Mouse (Mus musculus): ENCODE measurements at regions not wholly inside any gene's neighbourhood (a gene's known extent, or its start where the extent isn't known, plus 50 kb on each side); places are given as distances from the start of the nearest gene placed in this dataset.

DNA sequence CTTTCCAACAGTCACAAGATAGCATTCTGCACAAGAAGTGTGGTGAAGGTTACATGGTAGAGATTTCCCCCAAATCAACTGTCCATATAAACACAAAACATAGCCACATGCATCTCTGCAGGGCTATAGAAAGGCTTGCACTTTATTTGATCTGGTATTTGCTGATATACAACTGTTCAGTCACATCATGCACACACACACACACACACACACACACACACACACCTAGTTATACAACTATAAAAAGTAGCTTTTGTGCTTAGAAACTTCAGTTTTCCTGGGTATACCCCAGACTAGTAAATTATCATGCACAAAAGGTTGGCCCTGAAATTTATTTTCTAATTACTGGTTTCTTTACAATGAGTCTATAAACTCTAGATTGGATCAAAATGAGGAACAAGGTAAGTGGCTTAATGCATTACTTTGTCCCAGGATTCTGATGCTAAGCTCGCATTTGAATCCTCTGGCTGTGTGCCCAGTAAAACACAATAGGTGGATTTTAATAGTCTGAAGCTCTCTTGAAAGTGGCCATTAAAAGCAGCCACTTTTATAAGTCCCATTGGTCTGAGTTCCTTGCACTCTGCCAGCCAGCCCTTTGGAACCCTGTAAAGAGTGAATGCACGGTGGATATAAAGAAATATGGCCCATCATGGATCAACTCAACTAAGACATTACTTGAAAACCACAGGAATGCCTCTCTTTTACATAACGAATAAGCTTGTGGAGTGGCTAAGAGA is 166.2 kb upstream of the Adamts5 start:
- no peaks in the 10 kb centered on the region for H3K36me3 ChIP-seq (ENCODE audit: control insufficient read depth, insufficient read depth, low read length, poor library complexity, severe bottlenecking)
- H3K9me3 ChIP-seq (ENCODE audit: control insufficient read depth, insufficient read depth, low read depth, low read length), result no peaks in the 10 kb centered on the region
- H3K4me1 ChIP-seq (ENCODE audit: control insufficient read depth in 2 of 2, insufficient read depth in 2 of 2, low read length in 2 of 2, poor library complexity in 1 of 2), result no peaks in the 10 kb centered on the region
- in situ Hi-C loops (cut with MboI; ENCODE audit: low sequenced_read_pairs in 2 of 2, unreplicated experiment in 2 of 2), result no loop called here
- no peak for TF ChIP-seq ZC3H11A (IDR thresholded peaks at IDR 0.05; ENCODE audit: borderline replicate concordance, low read depth, low read length)
- no peak for TF ChIP-seq HCFC1 (IDR thresholded peaks at IDR 0.05; ENCODE audit: borderline replicate concordance, insufficient read depth, low read length)
- TF ChIP-seq ZNF384 (IDR thresholded peaks at IDR 0.05; ENCODE audit: low read depth, low read length), result no peak
- TF ChIP-seq MAFK (IDR thresholded peaks at IDR 0.05; ENCODE audit: insufficient read depth, low read depth, low read length), result no peak
- TF ChIP-seq CHD2 (IDR thresholded peaks at IDR 0.05; ENCODE audit: low read depth, low read length), result no peak
- no peak for DNase-seq (ENCODE audit: low read depth, low spot score)
- no peak overlapping the region for H3K9ac ChIP-seq (ENCODE audit: insufficient read depth, low read depth, low read length, poor library complexity, severe bottlenecking)
- H3K27ac ChIP-seq (ENCODE audit: insufficient read depth, low read depth, low read length, poor library complexity, severe bottlenecking), result no peak overlapping the region
- H3K4me3 ChIP-seq (ENCODE audit: insufficient read depth in 1 of 2, low read depth in 1 of 2, low read length in 2 of 2, poor library complexity in 1 of 2, severe bottlenecking in 1 of 2), result no peak overlapping the region

DNA sequence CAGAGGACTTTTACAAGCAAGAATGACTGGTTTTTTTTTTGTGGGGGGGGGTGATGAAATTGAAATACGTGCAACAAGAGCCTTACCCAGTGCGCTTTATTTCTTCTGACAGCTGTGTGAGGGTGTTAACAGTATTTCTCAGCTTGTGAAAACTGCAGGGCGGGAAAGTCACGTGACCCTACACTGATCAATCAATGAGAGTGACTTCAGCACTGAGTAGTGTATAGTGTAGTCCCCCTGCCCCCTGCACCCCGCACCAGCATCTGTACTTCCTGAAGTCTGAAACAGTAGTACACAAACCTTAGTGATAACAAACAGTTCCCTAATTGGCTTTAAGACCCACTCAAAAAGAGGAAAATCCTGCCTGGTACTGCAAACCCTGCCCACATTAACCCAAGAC is 158.5 kb upstream of the Adamts5 start:
- Histone ChIP-seq H3K36me3 (ENCODE audit: control insufficient read depth, insufficient read depth, low read length, poor library complexity, severe bottlenecking) (no peaks in the 10 kb centered on the region), H3K9ac (ENCODE audit: insufficient read depth, low read depth, low read length, poor library complexity, severe bottlenecking) (no peak overlapping the region), H3K27ac (ENCODE audit: insufficient read depth, low read depth, low read length, poor library complexity, severe bottlenecking) (no peak overlapping the region), H3K4me3 (ENCODE audit: insufficient read depth in 1 of 2, low read depth in 1 of 2, low read length in 2 of 2, poor library complexity in 1 of 2, severe bottlenecking in 1 of 2) (no peak overlapping the region), H3K9me3 (ENCODE audit: control insufficient read depth, insufficient read depth, low read depth, low read length) (no peaks in the 10 kb centered on the region), H3K4me1 (ENCODE audit: control insufficient read depth in 2 of 2, insufficient read depth in 2 of 2, low read length in 2 of 2, poor library complexity in 1 of 2) (no peaks in the 10 kb centered on the region)
- no peak for DNase-seq (ENCODE audit: low read depth, low spot score)
- in situ Hi-C loops (cut with MboI; ENCODE audit: low sequenced_read_pairs in 2 of 2, unreplicated experiment in 2 of 2), result no loop called here
- TF ChIP-seq MAFK (IDR thresholded peaks at IDR 0.05; ENCODE audit: insufficient read depth, low read depth, low read length) (no peak), ZC3H11A (IDR thresholded peaks at IDR 0.05; ENCODE audit: borderline replicate concordance, low read depth, low read length) (no peak), ZNF384 (IDR thresholded peaks at IDR 0.05; ENCODE audit: low read depth, low read length) (no peak), HCFC1 (IDR thresholded peaks at IDR 0.05; ENCODE audit: borderline replicate concordance, insufficient read depth, low read length) (no peak), CHD2 (IDR thresholded peaks at IDR 0.05; ENCODE audit: low read depth, low read length) (no peak)

GRCm38 (mm10) chr16:86044695-86045094 is 143.1 kb upstream of the Adamts5 start:
- H3K9me3 ChIP-seq (ENCODE audit: control insufficient read depth, insufficient read depth, low read depth, low read length), result no peaks in the 10 kb centered on the region
- TF ChIP-seq ZNF384 (IDR thresholded peaks at IDR 0.05; ENCODE audit: low read depth, low read length) (no peak), CHD2 (IDR thresholded peaks at IDR 0.05; ENCODE audit: low read depth, low read length) (no peak), ZC3H11A (IDR thresholded peaks at IDR 0.05; ENCODE audit: borderline replicate concordance, low read depth, low read length) (no peak), HCFC1 (IDR thresholded peaks at IDR 0.05; ENCODE audit: borderline replicate concordance, insufficient read depth, low read length) (no peak), MAFK (IDR thresholded peaks at IDR 0.05; ENCODE audit: insufficient read depth, low read depth, low read length) (no peak)
- no peaks in the 10 kb centered on the region for H3K4me1 ChIP-seq (ENCODE audit: control insufficient read depth in 2 of 2, insufficient read depth in 2 of 2, low read length in 2 of 2, poor library complexity in 1 of 2)
- H3K4me3 ChIP-seq (ENCODE audit: insufficient read depth in 1 of 2, low read depth in 1 of 2, low read length in 2 of 2, poor library complexity in 1 of 2, severe bottlenecking in 1 of 2), result no peak overlapping the region
- H3K9ac ChIP-seq (ENCODE audit: insufficient read depth, low read depth, low read length, poor library complexity, severe bottlenecking), result no peak overlapping the region
- no peak for DNase-seq (ENCODE audit: low read depth, low spot score)
- no peak overlapping the region for H3K27ac ChIP-seq (ENCODE audit: insufficient read depth, low read depth, low read length, poor library complexity, severe bottlenecking)
- no peaks in the 10 kb centered on the region for H3K36me3 ChIP-seq (ENCODE audit: control insufficient read depth, insufficient read depth, low read length, poor library complexity, severe bottlenecking)
- in situ Hi-C loops (cut with MboI; ENCODE audit: low sequenced_read_pairs in 2 of 2, unreplicated experiment in 2 of 2), result no loop called here

DNA sequence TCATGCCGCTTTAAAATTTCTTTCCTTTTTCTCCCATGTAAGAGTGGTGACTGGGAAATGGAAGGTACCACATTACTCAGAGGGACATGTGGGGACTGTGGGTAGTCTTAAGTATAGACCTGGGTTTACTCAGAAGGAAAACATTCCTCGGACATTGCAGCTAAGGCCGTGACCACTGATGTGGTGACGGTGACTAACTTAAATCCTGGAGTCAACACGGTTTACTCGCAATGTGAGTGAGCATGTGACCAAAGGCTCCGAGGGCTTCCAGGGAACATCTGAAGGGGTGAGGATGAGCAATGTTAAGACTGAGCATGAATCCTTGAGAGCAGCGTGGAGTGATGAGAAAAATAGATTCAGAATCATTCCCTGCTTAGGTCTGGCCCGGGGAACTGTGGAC is 133.1 kb upstream of the Adamts5 start:
- H3K4me1 ChIP-seq (ENCODE audit: control insufficient read depth in 2 of 2, insufficient read depth in 2 of 2, low read length in 2 of 2, poor library complexity in 1 of 2), result no peaks in the 10 kb centered on the region
- DNase-seq (ENCODE audit: low read depth, low spot score), result no peak
- no peaks in the 10 kb centered on the region for H3K36me3 ChIP-seq (ENCODE audit: control insufficient read depth, insufficient read depth, low read length, poor library complexity, severe bottlenecking)
- no peaks in the 10 kb centered on the region for H3K9me3 ChIP-seq (ENCODE audit: control insufficient read depth, insufficient read depth, low read depth, low read length)
- no peak overlapping the region for H3K9ac ChIP-seq (ENCODE audit: insufficient read depth, low read depth, low read length, poor library complexity, severe bottlenecking)
- no peak overlapping the region for H3K4me3 ChIP-seq (ENCODE audit: insufficient read depth in 1 of 2, low read depth in 1 of 2, low read length in 2 of 2, poor library complexity in 1 of 2, severe bottlenecking in 1 of 2)
- no peak overlapping the region for H3K27ac ChIP-seq (ENCODE audit: insufficient read depth, low read depth, low read length, poor library complexity, severe bottlenecking)
- in situ Hi-C loops (cut with MboI; ENCODE audit: low sequenced_read_pairs in 2 of 2, unreplicated experiment in 2 of 2), result no loop called here
- no peak for TF ChIP-seq ZC3H11A (IDR thresholded peaks at IDR 0.05; ENCODE audit: borderline replicate concordance, low read depth, low read length)
- TF ChIP-seq MAFK (IDR thresholded peaks at IDR 0.05; ENCODE audit: insufficient read depth, low read depth, low read length), result no peak
- no peak for TF ChIP-seq ZNF384 (IDR thresholded peaks at IDR 0.05; ENCODE audit: low read depth, low read length)
- no peak for TF ChIP-seq HCFC1 (IDR thresholded peaks at IDR 0.05; ENCODE audit: borderline replicate concordance, insufficient read depth, low read length)
- no peak for TF ChIP-seq CHD2 (IDR thresholded peaks at IDR 0.05; ENCODE audit: low read depth, low read length)

Measured in ES-E14 (cell line).